Comparison of ENCODE assay signal across 9 mouse cellular contexts in the genomic region with DNA sequence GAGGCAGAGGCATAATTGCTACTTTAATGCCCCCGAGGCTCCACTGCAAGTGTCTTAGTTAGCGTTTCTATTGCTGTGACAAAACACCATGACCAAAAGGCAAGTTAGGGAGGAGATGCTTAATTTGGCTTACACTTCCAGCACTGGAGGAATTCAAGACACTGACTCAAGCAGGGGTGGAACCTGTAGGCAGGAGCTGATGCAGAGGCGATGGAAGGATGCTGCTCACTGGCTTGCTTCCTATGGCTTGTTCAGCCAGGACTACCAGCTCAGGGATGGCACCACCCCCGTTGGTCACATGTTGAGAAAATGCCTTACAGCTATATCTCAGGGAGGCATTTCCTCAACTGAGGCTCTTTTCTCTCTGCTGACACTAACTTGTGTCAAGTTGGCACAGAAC. TPM values are rescaled to one million over a fixed set of nuclear protein-coding genes. Genes with fewer than 3 reads are reported as not detected.
DNase-seq lines count a peak whose midpoint lies in the region; ATAC-seq and TF ChIP-seq lines count a peak whose summit lies in the region.
"Had no signal": no experiment of that assay in that cellular context is flagged by ENCODE, and none has a peak within 500 bp of the region (broad histone marks: within the 10 kb centered on the region; RNA-seq: fewer than 3 reads in every experiment).

No protein-coding gene starts in this region.

- no peak overlapping the region for H3K4me3 ChIP-seq in CH12.LX (replicated peaks in 1 of 3; ENCODE audit: low read depth in 2 of 3, low read length in 2 of 3, poor library complexity in 1 of 3)
- H3K4me3 ChIP-seq in forebrain, embryonic 15.5 days, result no peak overlapping the region
- H3K4me3 ChIP-seq in midbrain, embryonic 16.5 days (ENCODE audit: low read depth, low read length), result no peak overlapping the region

- no peak for DNase-seq in frontal cortex, postnatal 14 days (ENCODE audit: low spot score in 2 of 2)
- DNase-seq in CH12.LX (ENCODE audit: extremely low read depth), result peak; percentile 37
- DNase-seq in kidney, postnatal 10 days, result no peak
- no peak for DNase-seq in kidney, adult 18-20 months
- DNase-seq in heart, postnatal 25 days (ENCODE audit: low spot score), result no peak
- DNase-seq: lung, adult 2 months had no signal

- H3K4me1 ChIP-seq in CH12.LX (ENCODE audit: control insufficient read depth in 1 of 2, insufficient read depth in 2 of 2), result peaks cover 15 to 38% of the 10 kb centered on the region in 2 experiments
- peaks cover 19% of the 10 kb centered on the region for H3K4me1 ChIP-seq in forebrain, embryonic 15.5 days
- peaks cover 14% of the 10 kb centered on the region for H3K4me1 ChIP-seq in midbrain, embryonic 16.5 days (ENCODE audit: control insufficient read depth, insufficient read depth, low read length)

- H3K9me3 ChIP-seq in CH12.LX (replicated peaks; ENCODE audit: low read length), result no peaks in the 10 kb centered on the region
- H3K9me3 ChIP-seq in forebrain, embryonic 15.5 days, result no peaks in the 10 kb centered on the region
- H3K9me3 ChIP-seq in midbrain, embryonic 16.5 days (replicated peaks; ENCODE audit: control insufficient read depth, low read length, poor library complexity, severe bottlenecking), result no peaks in the 10 kb centered on the region

- H3K9ac ChIP-seq in CH12.LX (ENCODE audit: insufficient read depth, low read depth), result no peak overlapping the region
- H3K9ac ChIP-seq in forebrain, embryonic 15.5 days (replicated peaks), result no peak overlapping the region
- no peak overlapping the region for H3K9ac ChIP-seq in midbrain, embryonic 16.5 days (ENCODE audit: low read depth, low read length)

- no peak for TF ChIP-seq EP300 in CH12.LX (IDR thresholded peaks at IDR 0.05; ENCODE audit: low read length)

- TF ChIP-seq CTCF in CH12.LX (conservative IDR thresholded peaks at IDR 0.05 in 1 of 2, IDR thresholded peaks at IDR 0.05 in 1 of 2; ENCODE audit: low read depth in 2 of 2, low read length in 2 of 2), result no peak

- dilution Hi-C loops in CH12.LX (cut with MboI; ENCODE audit: extremely low pct_ligation_motif_present, extremely low pct_unique_long_range_greater_than_20kb, low sequenced_read_pairs), result no loop called here

- in situ Hi-C loops in CH12.LX (cut with MboI; ENCODE audit: low pct_ligation_motif_present, low pct_unique_long_range_greater_than_20kb, low sequenced_read_pairs), result no loop called here

- no peak for TF ChIP-seq RAD21 in CH12.LX (IDR thresholded peaks at IDR 0.05; ENCODE audit: low read depth, low read length)

- WGBS in forebrain, embryonic 15.5 days, result 36% methylated on average over 4 of the region's 4 CpGs
- WGBS in midbrain, embryonic 16.5 days, result 47% methylated on average over 4 of the region's 4 CpGs

- H3K27me3 ChIP-seq in CH12.LX (replicated peaks), result no peaks in the 10 kb centered on the region
- H3K27me3 ChIP-seq in forebrain, embryonic 15.5 days, result no peaks in the 10 kb centered on the region
- H3K27me3 ChIP-seq in midbrain, embryonic 16.5 days (ENCODE audit: control insufficient read depth, insufficient read depth, low read depth, low read length), result 0 out of 2 replicates have a peak, but pooled peaks cover 2% of the 10 kb centered on the region

- intact Hi-C loops in heart, postnatal 25 days (cut with DNase I), result no loop called here

- H3K4me2 ChIP-seq in CH12.LX (ENCODE audit: insufficient read depth, low read depth, poor library complexity, severe bottlenecking), result no peak overlapping the region
- no peak overlapping the region for H3K4me2 ChIP-seq in forebrain, embryonic 15.5 days (replicated peaks)
- no peak overlapping the region for H3K4me2 ChIP-seq in midbrain, embryonic 16.5 days (ENCODE audit: low read length)

- no peaks in the 10 kb centered on the region for H3K79me2 ChIP-seq in CH12.LX (replicated peaks; ENCODE audit: control insufficient read depth, extremely low read depth, insufficient read depth, poor library complexity, severe bottlenecking)

- H3K27ac ChIP-seq in CH12.LX (ENCODE audit: insufficient read depth, low read depth), result no peak overlapping the region
- H3K27ac ChIP-seq in forebrain, embryonic 15.5 days (replicated peaks), result peak overlapping the region; percentile 86
- peak overlapping the region; percentile 65 for H3K27ac ChIP-seq in midbrain, embryonic 16.5 days (ENCODE audit: low read length)

- TF ChIP-seq POLR2A in CH12.LX (IDR thresholded peaks at IDR 0.05; ENCODE audit: low read depth, low read length), result peak; percentile 69

- no peaks in the 10 kb centered on the region for H3K36me3 ChIP-seq in CH12.LX (replicated peaks in 1 of 2; ENCODE audit: control insufficient read depth in 1 of 2, insufficient read depth in 1 of 2, low read length in 1 of 2)
- H3K36me3 ChIP-seq in forebrain, embryonic 15.5 days, result no peaks in the 10 kb centered on the region
- no peaks in the 10 kb centered on the region for H3K36me3 ChIP-seq in midbrain, embryonic 16.5 days (ENCODE audit: control insufficient read depth, insufficient read depth, low read length)

- ATAC-seq in frontal cortex, adult (ENCODE audit: low TSS enrichment), result peak; percentile 68; the same call in 1 of the 2 replicates
- no peak for ATAC-seq in forebrain, embryonic 15.5 days (replicated peaks)
- ATAC-seq in midbrain, embryonic 16.5 days, result no peak

TF ChIP-seq in CH12.LX, 34 proteins besides CTCF, POLR2A, EP300 and RAD21:
- TF ChIP-seq TBP (conservative IDR thresholded peaks at IDR 0.05; ENCODE audit: low read depth, low read length), result peak; percentile 93
- TF ChIP-seq CHD1 (IDR thresholded peaks at IDR 0.05; ENCODE audit: low read depth, low read length), result no peak
- no peak for TF ChIP-seq NRF1 (IDR thresholded peaks at IDR 0.05; ENCODE audit: low read depth, low read length)
- peak; percentile 95 for TF ChIP-seq ZMIZ1 (IDR thresholded peaks at IDR 0.05; ENCODE audit: low read depth, low read length)

RNA-seq across cellular contexts. Expression of gene Ubl7, which starts 8.6 kb away (rescaled TPM):
- total RNA-seq in CH12.LX (2012; rRNA removed) (31.2 and 37.3 TPM in 2 replicates), CH12.LX (2014; rRNA removed) (19.9 and 24.7 TPM in 2 replicates)
- 73.3 and 81.1 TPM in 2 replicates for polyA plus RNA-seq in CH12.LX (2012; ENCODE audit: insufficient read length, low read depth)
- polyA plus RNA-seq in forebrain, embryonic 15.5 days (2015; fragmentation: Nextera tagmentation; extraction: Ambion mirVana), result 171 and 176 TPM in 2 replicates
- polyA plus RNA-seq in midbrain, embryonic 16.5 days (2015; fragmentation: Nextera tagmentation; extraction: Ambion mirVana), result 173 and 176 TPM in 2 replicates
- 10 to 100 TPM; 70.8 to 80.1 TPM for total RNA-seq in heart, postnatal 25 days (2021)

RNA-seq across cellular contexts. Expression of gene Sema7a, which starts 37.8 kb away (rescaled TPM):
- total RNA-seq in CH12.LX (2012; rRNA removed), result 113 and 181 TPM in 2 replicates
- total RNA-seq in CH12.LX (2014; rRNA removed), result 78.2 and 88.6 TPM in 2 replicates
- polyA plus RNA-seq in CH12.LX (2012; ENCODE audit: insufficient read length, low read depth), result 81.9 and 89.4 TPM in 2 replicates
- polyA plus RNA-seq in forebrain, embryonic 15.5 days (2015; fragmentation: Nextera tagmentation; extraction: Ambion mirVana), result 3.4 and 3.6 TPM in 2 replicates
- polyA plus RNA-seq in midbrain, embryonic 16.5 days (2015; fragmentation: Nextera tagmentation; extraction: Ambion mirVana), result 1.6 and 1.9 TPM in 2 replicates
- total RNA-seq in heart, postnatal 25 days (2021), result 10 to 100 TPM; 18.8 to 28.5 TPM

Comparison
In these comparisons a context has a peak if more than half of its experiments do, and no peak if none do; other contexts are left out.
1. RNA of gene Sema7a, which starts 37.8 kb away (polyA plus RNA-seq): 81.9 to 89.4 TPM in CH12.LX; 3.4 to 3.6 TPM in forebrain, embryonic 15.5 days and 1.6 to 1.9 TPM in midbrain, embryonic 16.5 days; every median in the first group is over 10 times any median in the second.